Mouse (Mus musculus) intestine, embryonic 16.5 days (tissue): ENCODE data around the gene Kif3a. TPM values are rescaled to one million over a fixed set of nuclear protein-coding genes. Genes with fewer than 3 reads are reported as not detected.

Experiments
- ATAC-seq: fragments of 200-750 bp; cut with Nextera tagmentation; 2 replicates; pipeline ENCODE4 v1.8.0; 2017; ENCODE audit warnings: moderate TSS enrichment, moderate library complexity
- H3K27ac ChIP-seq: fragments of 300-500 bp; sonication (generic); 2 replicates; pipeline ENCODE4 v1.5.1; 2014; ENCODE audit warnings: mild to moderate bottlenecking, low read length
- H3K27me3 ChIP-seq: fragments of 300-500 bp; sonication (generic); replicated peaks from 2 replicates; pipeline ENCODE4 v1.6.1; 2014; ENCODE audit warnings: low read length, control low read depth, mixed read lengths; ENCODE audit not compliant: control insufficient read depth, insufficient read depth
- H3K36me3 ChIP-seq: fragments of 300-500 bp; sonication (generic); 2 replicates; pipeline ENCODE4 v1.6.1; 2014; ENCODE audit warnings: low read length, control low read depth; ENCODE audit not compliant: control insufficient read depth, insufficient read depth
- H3K4me1 ChIP-seq: fragments of 300-500 bp; sonication (generic); 2 replicates; pipeline ENCODE4 v1.6.1; 2014; ENCODE audit warnings: low read length, control low read depth, mixed read lengths; ENCODE audit not compliant: control insufficient read depth, insufficient read depth
- H3K4me2 ChIP-seq: fragments of 300-500 bp; sonication (generic); 2 replicates; pipeline ENCODE4 v1.6.1; 2014; ENCODE audit warnings: low read depth, low read length, control low read depth
- H3K4me3 ChIP-seq: fragments of 300-500 bp; sonication (generic); 2 replicates; pipeline ENCODE4 v1.5.1; 2014; ENCODE audit warnings: mild to moderate bottlenecking, low read length
- H3K9ac ChIP-seq: fragments of 300-500 bp; sonication (generic); 2 replicates; pipeline ENCODE4 v1.6.1; 2014; ENCODE audit warnings: low read depth, low read length
- H3K9me3 ChIP-seq: fragments of 300-500 bp; sonication (generic); 2 replicates; pipeline ENCODE4 v1.6.1; 2016; ENCODE audit warnings: low read length, control low read depth; ENCODE audit not compliant: control insufficient read depth
- WGBS: fragments of 180-500 bp; shearing (Covaris S2); extraction: QIAGEN DNeasy Blood & Tissue Kit; methylation state at CpG from one replicate; pipeline ENCODE4 v1.1.7; 2014; 5-methylcytosine and 5-hydroxymethylcytosine counted together
- polyA plus RNA-seq: library from polyadenylated mRNA; unstranded; fragments of >200 nt; fragmentation: Nextera tagmentation; extraction: Ambion mirVana; gene quantifications from 2 replicates; pipeline ENCODE4 v1.2.1, GENCODE M21; 2015

Gene Kif3a
- 35.0 and 42.3 TPM in 2 replicates for polyA plus RNA-seq

DNA sequence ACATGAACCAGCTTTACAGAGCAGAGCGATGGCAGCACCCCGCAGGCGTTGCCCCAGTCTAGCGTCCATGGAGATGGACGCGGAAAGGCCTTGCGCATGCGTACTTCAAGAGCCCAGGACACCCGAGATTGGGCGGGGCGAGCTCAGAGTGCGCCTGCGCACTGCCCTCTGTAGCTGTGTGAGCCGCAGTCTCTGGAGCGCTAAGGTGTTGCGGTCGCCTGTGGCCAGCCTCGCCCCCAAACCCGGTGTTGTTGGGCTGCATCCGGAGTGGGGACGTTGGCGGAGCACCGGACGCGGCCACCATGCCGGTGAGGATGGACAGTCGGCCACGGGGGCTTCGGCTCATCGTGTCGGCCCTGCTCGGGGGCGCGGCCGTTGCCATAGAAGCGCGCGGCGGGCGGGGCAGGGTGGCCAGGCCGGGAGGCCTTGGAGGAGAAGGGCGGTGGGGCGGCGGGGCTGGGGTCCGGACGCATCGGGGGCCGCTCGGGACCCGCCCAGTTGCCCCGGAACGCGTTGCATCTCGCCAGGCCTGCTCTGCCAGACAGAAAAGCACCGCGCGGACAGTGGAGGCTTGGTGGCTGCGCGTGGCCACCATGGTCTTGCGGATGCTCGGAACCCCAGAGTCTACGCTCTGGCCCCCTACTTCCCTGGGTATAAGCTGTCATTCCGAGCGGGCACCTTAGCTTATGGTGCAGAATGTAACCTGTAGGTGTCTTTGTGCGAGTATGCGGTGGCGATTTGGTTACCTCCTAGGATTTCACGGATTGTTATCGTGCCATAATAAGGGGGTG is at the start of gene Kif3a:
TSS of gene Kif3a (plus strand) at position 156 of the 791 bp plus-strand sequence.
- Histone ChIP-seq H3K4me3 (peak within 1 kb of the TSS; percentile 97), H3K4me1 (peaks cover 11% of the 10 kb centered on the region), H3K4me2 (peak within 1 kb of the TSS; percentile 91), H3K27me3 (no peaks in the 10 kb centered on the region), H3K36me3 (no peaks in the 10 kb centered on the region), H3K9ac (peak within 1 kb of the TSS; percentile 88), H3K9me3 (no peaks in the 10 kb centered on the region), H3K27ac (no peak within 1 kb of the TSS)
- ATAC-seq: peak; percentile 98
- 1% methylated on average over 66 of the region's 69 CpGs for WGBS

DNA sequence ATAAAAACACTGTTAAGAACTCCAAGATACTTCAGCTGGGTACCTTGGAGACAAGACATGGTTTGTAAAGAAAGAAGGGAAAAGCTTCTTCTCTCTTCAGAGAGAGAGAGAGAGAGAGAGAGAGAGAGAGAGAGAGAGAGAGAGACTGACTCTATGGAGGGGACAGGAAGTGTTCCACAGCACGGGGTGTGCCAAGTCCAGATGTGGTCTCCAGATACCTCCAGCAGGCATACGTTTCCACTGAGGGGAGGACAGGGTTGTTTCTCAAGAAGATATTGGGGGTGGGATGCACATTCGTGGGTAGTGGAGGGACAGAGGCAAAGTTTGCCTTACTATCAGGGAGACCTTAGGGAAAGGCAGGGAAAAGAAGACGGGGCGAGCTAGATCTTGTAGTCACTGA is 48.4 kb upstream of the Kif3a start:
- 56% methylated on average over 5 of the region's 5 CpGs for WGBS
- H3K9ac ChIP-seq: no peak overlapping the region
- no peak overlapping the region for H3K27ac ChIP-seq
- H3K9me3 ChIP-seq: no peaks in the 10 kb centered on the region
- H3K4me3 ChIP-seq: no peak overlapping the region
- H3K4me1 ChIP-seq: peaks cover 26% of the 10 kb centered on the region
- no peaks in the 10 kb centered on the region for H3K27me3 ChIP-seq
- H3K4me2 ChIP-seq: no peak overlapping the region; the same call in 1 of the 2 replicates
- H3K36me3 ChIP-seq: no peaks in the 10 kb centered on the region
- no peak for ATAC-seq

DNA sequence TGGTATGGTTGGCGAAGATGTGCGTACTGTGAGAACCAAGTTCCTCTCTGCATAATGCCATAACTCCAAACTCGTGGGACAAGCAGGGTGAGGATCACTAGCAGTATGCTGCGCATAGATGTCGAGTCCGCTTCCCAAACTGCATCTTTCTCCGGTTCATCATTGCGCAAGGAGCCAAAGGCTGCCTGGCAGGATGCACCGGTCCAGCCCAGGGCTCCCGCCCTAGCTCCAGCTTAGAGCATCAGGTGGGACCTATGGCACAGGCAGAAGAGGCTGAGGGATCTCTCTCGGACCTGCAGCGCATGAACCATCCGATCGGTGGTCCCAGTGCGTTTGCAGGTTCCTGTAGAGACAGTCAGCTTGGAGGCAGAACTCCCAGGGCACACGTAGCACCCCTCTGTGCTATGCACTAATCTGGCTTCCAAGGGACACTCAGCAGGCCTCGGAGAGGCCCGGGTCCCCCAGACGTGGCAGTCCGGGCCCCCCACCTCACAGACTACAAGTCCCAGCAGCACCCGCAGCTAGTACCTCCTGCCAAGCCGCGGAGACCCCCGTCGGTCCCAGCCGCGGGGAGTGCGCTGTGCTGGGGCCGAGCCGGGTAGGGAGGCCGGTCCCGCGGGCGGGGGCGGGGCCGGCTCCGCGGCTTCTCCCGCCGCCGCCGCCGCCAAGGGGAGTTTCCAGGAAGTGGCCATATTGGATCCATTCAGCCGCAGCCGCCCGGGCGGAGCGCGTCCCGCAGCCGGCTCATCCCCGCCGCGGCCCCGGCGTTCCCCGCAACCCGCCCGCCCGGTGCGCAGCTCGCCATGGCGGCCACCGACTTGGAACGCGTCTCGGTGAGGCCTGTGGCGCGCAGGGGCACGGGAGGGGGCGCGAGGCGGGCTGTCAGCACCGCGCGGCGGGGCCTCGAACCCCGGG is 47.7 kb upstream of the Kif3a start, which contains the start of gene Sept8:
TSS of gene Sept8 (plus strand) at position 51 of the 915 bp plus-strand sequence.
- WGBS: 5% methylated on average over 71 of the region's 79 CpGs

DNA sequence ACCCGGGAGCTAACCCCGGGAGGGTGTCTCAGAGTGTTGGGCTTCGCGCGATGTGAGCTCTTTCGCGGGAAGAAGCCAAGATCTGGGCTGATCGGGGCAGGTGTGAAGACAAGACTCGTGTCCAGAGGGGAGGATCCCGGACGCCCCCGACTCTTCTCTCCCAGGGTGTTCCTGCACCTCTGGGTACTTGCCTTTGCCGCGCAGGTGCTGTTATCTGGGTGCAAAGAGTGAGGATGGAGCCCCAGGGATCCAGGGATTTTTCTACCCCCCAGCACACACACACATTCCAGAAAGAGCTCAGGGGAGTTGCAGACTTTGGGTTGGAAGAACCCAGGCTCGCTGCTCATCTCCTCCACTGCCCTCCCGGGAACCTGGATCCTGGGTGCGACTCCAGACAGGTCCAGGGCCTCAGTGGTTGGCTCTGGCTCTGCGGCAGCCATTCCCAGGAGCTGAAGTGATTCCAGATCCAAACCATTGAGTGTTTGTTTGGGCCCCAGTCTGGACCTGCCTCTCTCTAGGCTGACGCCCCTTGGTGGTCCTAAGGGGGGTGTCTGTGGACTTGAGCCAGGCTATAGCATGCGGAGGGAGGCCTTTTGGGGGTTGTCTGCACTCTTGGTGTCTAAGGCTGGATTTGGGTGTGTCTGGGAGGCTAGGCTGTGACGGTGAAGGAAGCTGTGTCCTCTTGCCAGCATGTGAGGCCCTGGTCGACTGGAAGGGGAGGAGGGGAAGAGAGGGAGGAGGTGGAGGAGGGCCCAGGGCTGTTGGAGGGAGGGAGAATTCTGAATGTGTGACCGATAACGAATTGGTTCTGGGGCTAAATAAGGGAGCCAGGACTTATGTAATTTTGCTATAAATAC is 46.8 kb upstream of the Kif3a start:
- WGBS: 2% methylated on average over 24 of the region's 24 CpGs
- H3K4me1 ChIP-seq: peaks cover 30% of the 10 kb centered on the region
- peak overlapping the region; percentile 85 for H3K4me3 ChIP-seq
- H3K27ac ChIP-seq: peak overlapping the region; percentile 71
- H3K27me3 ChIP-seq: no peaks in the 10 kb centered on the region
- H3K4me2 ChIP-seq: peak overlapping the region; percentile 94
- peak overlapping the region; percentile 82 for H3K9ac ChIP-seq
- ATAC-seq: peak; percentile 70
- no peaks in the 10 kb centered on the region for H3K9me3 ChIP-seq
- H3K36me3 ChIP-seq: no peaks in the 10 kb centered on the region

More for the DNA sequence above, 47.7 kb upstream of the Kif3a start, which contains the start of gene Sept8:
- Histone ChIP-seq H3K9me3 (no peaks in the 10 kb centered on the region), H3K4me2 (peak within 1 kb of the TSS; percentile 94), H3K9ac (peak within 1 kb of the TSS; percentile 82), H3K4me3 (peak within 1 kb of the TSS; percentile 85), H3K36me3 (no peaks in the 10 kb centered on the region), H3K27me3 (no peaks in the 10 kb centered on the region), H3K27ac (peak within 1 kb of the TSS; percentile 71), H3K4me1 (peaks cover 26% of the 10 kb centered on the region)
- peak; percentile 78 for ATAC-seq

DNA sequence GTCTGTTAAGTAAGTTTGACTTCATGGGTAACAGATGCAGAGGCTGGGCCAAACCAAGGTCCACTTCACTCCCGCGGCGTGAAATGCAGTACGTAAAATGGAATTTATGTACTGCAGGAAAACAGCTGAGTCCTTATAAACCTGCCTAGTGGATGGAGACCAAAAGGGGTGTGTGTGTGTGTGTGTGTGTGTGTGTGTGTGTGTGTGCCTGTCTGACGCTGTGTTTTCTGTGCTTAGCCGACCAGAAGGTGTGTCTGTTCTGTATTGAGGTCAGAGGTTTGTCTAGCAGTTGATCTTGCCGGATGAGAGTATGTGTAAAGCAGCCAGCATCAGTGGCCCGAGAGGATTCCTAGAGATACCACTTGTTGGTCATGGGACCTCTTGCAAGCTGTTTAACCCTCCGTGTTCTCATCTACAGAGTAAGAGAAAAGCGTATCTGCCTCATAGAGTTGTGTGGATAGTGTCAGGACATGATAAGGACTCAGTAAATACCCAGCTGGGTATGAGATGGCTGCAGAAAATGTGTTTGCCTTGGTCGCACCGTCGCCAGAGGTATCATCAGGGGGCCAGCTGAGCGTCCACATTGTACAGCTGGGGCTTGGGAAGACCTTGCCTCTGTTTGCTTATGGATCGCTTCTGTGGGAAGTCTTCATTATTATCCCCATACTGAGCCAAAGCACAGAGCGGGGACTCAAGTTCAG is 45.9 kb upstream of the Kif3a start:
- H3K4me2 ChIP-seq: peak overlapping the region; percentile 94
- 32% methylated on average over 16 of the region's 16 CpGs for WGBS

DNA sequence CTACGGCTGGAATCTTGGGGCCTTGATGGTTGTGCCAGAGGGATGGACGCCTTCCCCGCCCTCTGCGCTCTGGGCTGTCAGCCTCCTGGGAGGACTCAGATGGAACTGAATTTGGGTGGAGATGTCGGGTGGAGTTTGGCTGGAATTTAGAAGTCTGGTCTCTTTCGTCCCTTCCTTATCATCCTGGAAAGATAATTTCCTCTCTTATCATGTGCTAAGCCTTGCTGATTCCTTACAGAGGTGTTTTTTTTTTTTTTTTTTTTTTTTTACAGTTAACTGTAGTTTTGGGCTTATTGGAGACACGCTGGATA is 45.4 kb upstream of the Kif3a start:
- whole genome bisulfite sequencing: 65% methylated on average over 7 of the region's 7 CpGs
- Histone ChIP-seq H3K27ac (no peak overlapping the region), H3K9me3 (no peaks in the 10 kb centered on the region), H3K4me3 (0 out of 2 replicates have a peak overlapping the region, but pooled peaks have one; percentile 85), H3K4me1 (peaks cover 34% of the 10 kb centered on the region), H3K36me3 (no peaks in the 10 kb centered on the region), H3K9ac (peak overlapping the region; percentile 40; the same call in 1 of the 2 replicates), H3K27me3 (no peaks in the 10 kb centered on the region), H3K4me2 (peak overlapping the region; percentile 94; the same call in 1 of the 2 replicates)
- no peak for ATAC-seq

More for the DNA sequence above, 45.9 kb upstream of the Kif3a start:
- no peaks in the 10 kb centered on the region for H3K36me3 ChIP-seq
- peaks cover 34% of the 10 kb centered on the region for H3K4me1 ChIP-seq
- peak overlapping the region; percentile 85 for H3K4me3 ChIP-seq
- peak overlapping the region; percentile 40 for H3K9ac ChIP-seq
- H3K27me3 ChIP-seq: no peaks in the 10 kb centered on the region
- H3K27ac ChIP-seq: peak overlapping the region; percentile 71
- H3K9me3 ChIP-seq: no peaks in the 10 kb centered on the region
- ATAC-seq: no peak

DNA sequence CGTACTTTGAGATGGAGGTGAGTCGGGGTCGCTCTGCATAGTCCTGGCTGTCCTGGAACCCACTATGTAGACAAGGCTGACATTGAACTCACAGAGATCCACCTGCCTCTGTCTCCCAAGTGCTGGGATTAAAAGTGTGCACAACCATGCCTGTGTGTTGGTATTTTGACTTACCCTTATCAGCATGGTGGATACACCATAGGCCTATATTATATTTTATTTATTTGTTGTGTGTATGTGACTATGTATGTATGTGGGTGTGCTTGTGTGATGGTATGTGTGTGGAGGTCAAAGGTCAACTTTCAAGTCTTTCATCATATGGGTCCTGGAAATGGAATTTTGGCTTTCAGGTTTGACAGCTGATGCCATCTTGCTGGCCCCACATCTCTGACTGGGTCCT is 44.8 kb upstream of the Kif3a start:
- H3K4me1 ChIP-seq: peaks cover 34% of the 10 kb centered on the region
- no peak overlapping the region for H3K9ac ChIP-seq
- H3K27ac ChIP-seq: no peak overlapping the region
- H3K9me3 ChIP-seq: no peaks in the 10 kb centered on the region
- H3K4me2 ChIP-seq: no peak overlapping the region
- no peak overlapping the region for H3K4me3 ChIP-seq
- no peaks in the 10 kb centered on the region for H3K36me3 ChIP-seq
- WGBS: 92% methylated on average over 3 of the region's 3 CpGs
- no peak for ATAC-seq
- H3K27me3 ChIP-seq: no peaks in the 10 kb centered on the region

DNA sequence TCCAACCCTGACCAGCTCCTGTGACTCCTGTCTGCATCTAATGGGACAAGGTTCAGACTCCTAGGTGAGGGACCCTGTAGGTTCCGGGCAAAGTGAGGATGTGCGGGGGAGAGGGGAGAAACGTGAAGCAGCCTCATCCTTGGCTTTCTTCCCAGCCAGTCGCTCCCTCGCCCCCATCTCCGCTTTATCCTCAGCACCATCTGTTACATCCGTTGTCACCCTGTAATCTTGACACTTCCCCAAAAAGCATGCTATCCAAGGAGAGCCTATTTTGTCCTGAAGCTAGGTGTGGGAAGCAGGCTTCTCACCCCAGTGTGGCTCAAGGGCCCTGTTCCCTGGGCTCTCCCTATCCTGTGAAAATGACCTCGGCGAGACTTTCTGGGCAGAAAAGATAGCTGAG is 44.2 kb upstream of the Kif3a start:
- no peaks in the 10 kb centered on the region for H3K36me3 ChIP-seq
- no peaks in the 10 kb centered on the region for H3K27me3 ChIP-seq
- ATAC-seq: no peak
- H3K4me1 ChIP-seq: peaks cover 34% of the 10 kb centered on the region
- no peaks in the 10 kb centered on the region for H3K9me3 ChIP-seq
- H3K9ac ChIP-seq: no peak overlapping the region
- WGBS: 44% methylated on average over 9 of the region's 9 CpGs
- H3K4me2 ChIP-seq: no peak overlapping the region
- no peak overlapping the region for H3K4me3 ChIP-seq
- H3K27ac ChIP-seq: no peak overlapping the region
